Mouse (Mus musculus): ENCODE measurements at regions not wholly inside any gene's neighbourhood (a gene's known extent, or its start where the extent isn't known, plus 50 kb on each side); places are given as distances from the start of the nearest gene placed in this dataset.

DNA sequence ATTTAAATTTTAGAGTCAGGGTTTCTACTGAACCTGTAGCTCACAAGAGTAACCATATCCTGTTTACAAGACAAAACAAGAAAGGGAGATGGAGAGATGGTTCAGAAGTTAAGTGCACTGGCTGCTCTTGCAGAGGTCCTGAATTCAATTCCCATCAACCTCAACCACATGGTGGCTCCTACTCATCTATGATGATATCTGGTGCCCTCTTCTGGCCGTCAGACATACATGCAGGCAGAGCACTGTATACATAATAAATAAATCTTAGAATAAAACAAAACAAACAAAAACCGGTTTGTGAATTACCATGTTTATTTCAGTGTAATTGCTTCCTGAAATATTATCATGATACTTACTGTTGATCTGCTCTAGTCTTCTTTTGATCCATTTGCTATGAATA, 845.4 kb downstream of the Pcdh18 start:
- no peak for ATAC-seq
- peak; percentile 38; the same call in 1 of the 2 replicates for TF ChIP-seq CTCF (IDR thresholded peaks at IDR 0.05; ENCODE audit: low read depth)
- no peak overlapping the region for H3K9ac ChIP-seq (ENCODE audit: low read depth, low read length)
- WGBS = 51% methylated on average over 2 of the region's 2 CpGs
- H3K27me3 ChIP-seq (replicated peaks; ENCODE audit: control insufficient read depth, insufficient read depth, low read length) = no peaks in the 10 kb centered on the region
- H3K4me3 ChIP-seq (ENCODE audit: low read depth, low read length) = no peak overlapping the region
- H3K4me2 ChIP-seq (replicated peaks; ENCODE audit: low read depth) = no peak overlapping the region
- H3K27ac ChIP-seq (ENCODE audit: low read depth, low read length) = no peak overlapping the region
- H3K9me3 ChIP-seq (ENCODE audit: control insufficient read depth) = no peaks in the 10 kb centered on the region
- H3K4me1 ChIP-seq (replicated peaks; ENCODE audit: control insufficient read depth, insufficient read depth, low read length) = no peaks in the 10 kb centered on the region
- H3K36me3 ChIP-seq (ENCODE audit: control insufficient read depth, insufficient read depth) = no peaks in the 10 kb centered on the region

DNA sequence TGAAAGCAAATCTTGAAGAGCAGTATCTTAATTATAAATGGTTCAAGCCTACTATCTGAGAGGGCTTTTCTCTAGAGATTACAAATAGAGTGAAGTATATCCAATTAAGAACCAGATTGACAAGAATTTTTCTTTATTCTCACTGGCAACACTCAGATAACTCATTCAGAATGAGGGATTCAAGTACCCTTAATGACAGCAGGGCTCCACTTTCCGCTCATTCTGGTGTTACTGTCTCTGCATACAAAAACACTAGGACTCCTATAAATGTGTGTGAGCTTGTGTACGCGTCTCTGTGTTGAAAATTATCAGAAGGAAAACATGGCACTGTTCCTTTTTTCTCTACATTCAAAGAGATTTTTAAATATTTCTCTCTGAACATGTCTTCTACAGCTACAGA, 866.7 kb downstream of the Pcdh18 start:
- no peak for ATAC-seq
- Histone ChIP-seq H3K9ac (ENCODE audit: low read depth, low read length) (no peak overlapping the region), H3K4me1 (replicated peaks; ENCODE audit: control insufficient read depth, insufficient read depth, low read length) (no peaks in the 10 kb centered on the region), H3K27ac (ENCODE audit: low read depth, low read length) (no peak overlapping the region), H3K4me3 (ENCODE audit: low read depth, low read length) (no peak overlapping the region), H3K4me2 (replicated peaks; ENCODE audit: low read depth) (no peak overlapping the region), H3K9me3 (ENCODE audit: control insufficient read depth) (no peaks in the 10 kb centered on the region), H3K36me3 (ENCODE audit: control insufficient read depth, insufficient read depth) (no peaks in the 10 kb centered on the region), H3K27me3 (replicated peaks; ENCODE audit: control insufficient read depth, insufficient read depth, low read length) (no peaks in the 10 kb centered on the region)
- WGBS = 83% methylated on average over 3 of the region's 3 CpGs
- no peak for TF ChIP-seq CTCF (IDR thresholded peaks at IDR 0.05; ENCODE audit: low read depth)

DNA sequence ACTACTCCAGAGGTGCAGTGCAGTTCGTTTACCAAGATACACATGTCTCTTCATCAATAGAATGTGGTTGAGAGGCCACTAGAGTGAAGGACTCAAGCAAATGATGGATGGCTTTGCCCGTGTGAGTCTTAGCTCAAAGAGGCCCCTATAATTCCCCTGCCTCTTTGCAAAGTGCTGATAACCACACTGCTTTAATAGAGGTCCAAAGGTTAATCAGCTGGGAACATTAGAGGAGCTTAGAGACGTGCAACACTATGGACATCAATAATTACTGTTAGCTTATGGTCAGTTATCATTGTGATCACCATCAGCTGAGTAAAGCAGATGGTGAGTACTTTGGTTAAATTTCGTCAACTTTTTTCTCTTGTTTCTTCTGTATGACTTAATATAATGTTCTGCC, 869.2 kb downstream of the Pcdh18 start:
- H3K9ac ChIP-seq (ENCODE audit: low read depth, low read length) = no peak overlapping the region

DNA sequence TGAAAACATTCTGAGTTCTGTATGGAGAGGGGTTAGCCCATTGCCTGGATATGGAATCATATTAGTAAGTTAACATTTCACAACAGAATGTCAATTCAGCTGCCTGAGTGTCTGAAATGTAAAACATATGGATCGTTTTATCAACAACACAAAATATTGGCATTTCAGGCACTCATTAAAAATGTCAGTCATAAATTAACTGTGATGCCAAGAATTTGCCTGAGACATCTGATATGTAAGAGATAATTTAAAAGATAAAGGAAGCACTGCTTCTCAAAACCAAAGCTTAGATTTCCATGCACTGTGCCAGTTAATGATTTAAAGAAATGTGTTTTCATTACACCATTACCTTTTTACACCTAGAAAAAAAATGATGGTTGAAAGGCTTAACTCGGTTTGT, 887.6 kb downstream of the Pcdh18 start:
- no peak for ATAC-seq
- TF ChIP-seq CTCF (IDR thresholded peaks at IDR 0.05; ENCODE audit: low read depth) = no peak
- Histone ChIP-seq H3K4me1 (replicated peaks; ENCODE audit: control insufficient read depth, insufficient read depth, low read length) (no peaks in the 10 kb centered on the region), H3K27me3 (replicated peaks; ENCODE audit: control insufficient read depth, insufficient read depth, low read length) (no peaks in the 10 kb centered on the region), H3K27ac (ENCODE audit: low read depth, low read length) (no peak overlapping the region), H3K4me2 (replicated peaks; ENCODE audit: low read depth) (no peak overlapping the region), H3K9me3 (ENCODE audit: control insufficient read depth) (no peaks in the 10 kb centered on the region), H3K4me3 (ENCODE audit: low read depth, low read length) (no peak overlapping the region), H3K36me3 (ENCODE audit: control insufficient read depth, insufficient read depth) (no peaks in the 10 kb centered on the region), H3K9ac (ENCODE audit: low read depth, low read length) (no peak overlapping the region)
- 67% methylated on average over 2 of the region's 2 CpGs for WGBS

More for the DNA sequence above, 869.2 kb downstream of the Pcdh18 start:
- Histone ChIP-seq H3K27me3 (replicated peaks; ENCODE audit: control insufficient read depth, insufficient read depth, low read length) (no peaks in the 10 kb centered on the region), H3K36me3 (ENCODE audit: control insufficient read depth, insufficient read depth) (no peaks in the 10 kb centered on the region), H3K27ac (ENCODE audit: low read depth, low read length) (no peak overlapping the region), H3K4me3 (ENCODE audit: low read depth, low read length) (no peak overlapping the region), H3K4me2 (replicated peaks; ENCODE audit: low read depth) (no peak overlapping the region), H3K4me1 (replicated peaks; ENCODE audit: control insufficient read depth, insufficient read depth, low read length) (no peaks in the 10 kb centered on the region), H3K9me3 (ENCODE audit: control insufficient read depth) (no peaks in the 10 kb centered on the region)
- ATAC-seq = no peak
- TF ChIP-seq CTCF (IDR thresholded peaks at IDR 0.05; ENCODE audit: low read depth) = no peak
- 22% methylated on average over 4 of the region's 4 CpGs for WGBS

DNA sequence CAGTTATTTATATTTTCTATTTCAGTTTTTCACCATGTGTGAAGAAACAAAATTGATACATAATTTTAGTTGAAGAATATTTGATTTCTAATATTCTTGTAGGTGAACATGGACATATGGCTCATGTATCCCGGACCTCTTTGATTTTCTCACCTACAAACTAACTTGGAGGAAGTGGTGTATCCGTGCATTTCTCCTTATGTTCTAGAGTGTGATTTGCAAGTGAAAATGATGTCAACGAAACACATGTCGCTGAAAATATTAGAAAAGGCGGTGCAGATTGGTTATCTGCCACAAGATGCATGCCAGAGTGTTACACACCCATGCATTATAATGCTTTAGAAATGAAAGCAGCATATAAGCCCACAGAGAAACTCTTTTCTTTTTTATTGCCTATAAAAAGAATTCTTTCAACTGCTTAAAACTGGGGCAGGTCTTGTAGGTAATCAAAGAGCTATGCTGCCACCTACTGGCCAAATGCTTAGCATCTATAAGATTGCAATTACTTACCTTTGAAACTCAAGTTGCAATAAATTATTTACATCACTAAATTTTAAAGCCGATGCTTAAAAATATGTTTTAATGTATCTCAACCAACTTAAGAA, 911.0 kb downstream of the Pcdh18 start:
- Histone ChIP-seq H3K9ac (ENCODE audit: low read depth, low read length) (no peak overlapping the region), H3K36me3 (ENCODE audit: control insufficient read depth, insufficient read depth) (no peaks in the 10 kb centered on the region), H3K4me2 (replicated peaks; ENCODE audit: low read depth) (no peak overlapping the region), H3K4me3 (ENCODE audit: low read depth, low read length) (no peak overlapping the region), H3K27ac (ENCODE audit: low read depth, low read length) (no peak overlapping the region), H3K9me3 (ENCODE audit: control insufficient read depth) (no peaks in the 10 kb centered on the region), H3K27me3 (replicated peaks; ENCODE audit: control insufficient read depth, insufficient read depth, low read length) (no peaks in the 10 kb centered on the region), H3K4me1 (replicated peaks; ENCODE audit: control insufficient read depth, insufficient read depth, low read length) (no peaks in the 10 kb centered on the region)
- TF ChIP-seq CTCF (IDR thresholded peaks at IDR 0.05; ENCODE audit: low read depth) = peak; percentile 74
- 31% methylated on average over 6 of the region's 6 CpGs for WGBS
- ATAC-seq = no peak

DNA sequence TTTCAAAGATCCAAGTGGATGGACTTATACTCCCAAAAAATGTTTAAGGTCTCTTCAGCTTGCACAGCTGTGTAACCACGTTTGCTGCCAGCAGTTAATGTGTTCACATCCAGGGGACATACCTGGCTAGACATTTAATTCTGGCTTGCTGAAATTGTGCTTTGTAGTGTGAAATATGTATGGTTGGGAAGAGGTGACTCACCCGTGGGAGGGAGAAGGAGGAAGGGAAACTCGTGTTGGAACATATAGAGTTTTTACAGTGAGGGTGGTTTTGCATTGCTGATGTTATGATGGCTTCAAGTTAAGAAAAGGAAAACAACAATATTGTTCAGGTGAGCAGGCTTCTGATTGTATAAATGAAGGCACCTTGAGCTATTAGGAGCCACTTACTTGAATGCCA, 916.4 kb downstream of the Pcdh18 start:
- Histone ChIP-seq H3K9me3 (ENCODE audit: control insufficient read depth) (no peaks in the 10 kb centered on the region), H3K9ac (ENCODE audit: low read depth, low read length) (no peak overlapping the region), H3K36me3 (ENCODE audit: control insufficient read depth, insufficient read depth) (no peaks in the 10 kb centered on the region), H3K4me1 (replicated peaks; ENCODE audit: control insufficient read depth, insufficient read depth, low read length) (no peaks in the 10 kb centered on the region), H3K4me3 (ENCODE audit: low read depth, low read length) (no peak overlapping the region), H3K27ac (ENCODE audit: low read depth, low read length) (no peak overlapping the region), H3K27me3 (replicated peaks; ENCODE audit: control insufficient read depth, insufficient read depth, low read length) (no peaks in the 10 kb centered on the region), H3K4me2 (replicated peaks; ENCODE audit: low read depth) (no peak overlapping the region)
- ATAC-seq = no peak
- 64% methylated on average over 3 of the region's 3 CpGs for WGBS
- TF ChIP-seq CTCF (IDR thresholded peaks at IDR 0.05; ENCODE audit: low read depth) = no peak

DNA sequence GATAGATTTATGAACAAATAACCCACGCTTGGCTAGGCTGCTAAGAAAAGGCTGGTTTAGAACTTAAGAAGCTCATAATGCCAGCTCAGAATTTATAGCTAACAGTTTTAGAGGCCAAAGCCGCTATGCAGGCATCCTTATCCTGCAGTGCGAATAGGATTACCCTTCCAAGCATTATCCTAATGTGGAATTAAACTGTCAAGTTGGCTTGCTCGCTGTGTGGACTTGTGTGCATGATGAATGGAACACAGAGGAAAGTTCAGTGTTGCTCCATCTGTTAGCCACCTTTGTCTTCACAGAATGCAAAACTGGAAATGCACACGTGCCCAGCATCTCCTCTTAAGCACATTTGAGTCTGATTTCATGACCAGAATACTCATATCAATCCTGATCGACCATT, 933.8 kb downstream of the Pcdh18 start:
- TF ChIP-seq CTCF (IDR thresholded peaks at IDR 0.05; ENCODE audit: low read depth) = no peak
- Histone ChIP-seq H3K9ac (ENCODE audit: low read depth, low read length) (no peak overlapping the region), H3K4me2 (replicated peaks; ENCODE audit: low read depth) (no peak overlapping the region), H3K27me3 (replicated peaks; ENCODE audit: control insufficient read depth, insufficient read depth, low read length) (no peaks in the 10 kb centered on the region), H3K4me1 (replicated peaks; ENCODE audit: control insufficient read depth, insufficient read depth, low read length) (no peaks in the 10 kb centered on the region), H3K4me3 (ENCODE audit: low read depth, low read length) (no peak overlapping the region), H3K27ac (ENCODE audit: low read depth, low read length) (no peak overlapping the region), H3K9me3 (ENCODE audit: control insufficient read depth) (no peaks in the 10 kb centered on the region), H3K36me3 (ENCODE audit: control insufficient read depth, insufficient read depth) (no peaks in the 10 kb centered on the region)
- ATAC-seq = no peak
- 70% methylated on average over 6 of the region's 6 CpGs for WGBS
